Mouse (Mus musculus) right cerebral cortex, adult 18-20 months (tissue): ENCODE results near the gene Pcif1.

Experiments
- DNase-seq: peaks from one replicate; pipeline ENCODE4 v3.0.0; 2022; ENCODE audit warnings: mixed read lengths

Gene Pcif1

DNA sequence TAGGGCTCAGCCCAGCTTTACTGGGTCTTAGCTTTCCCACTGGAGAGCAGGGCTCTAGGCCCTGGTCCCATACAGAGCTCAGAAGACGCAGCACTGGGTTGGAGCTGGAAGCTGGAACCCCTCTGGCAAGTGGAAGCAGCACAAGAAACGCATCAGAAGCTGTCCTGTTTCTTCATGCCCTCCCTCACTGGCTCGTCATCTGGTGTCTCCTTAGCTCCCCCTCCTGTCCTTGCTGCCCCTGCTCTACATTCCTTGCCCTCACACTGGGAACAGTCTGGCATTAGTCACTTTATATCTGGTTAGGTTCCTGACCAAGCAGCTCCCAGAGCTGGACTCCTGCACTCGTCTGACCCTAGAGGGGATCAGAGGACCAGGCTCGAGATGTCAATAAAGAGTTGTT lies 14.9 kb downstream of the Pcif1 start:
- no peak for DNase-seq

- DNase-seq: no peak
Measured at GRCm38 (mm10) chr2:164894644-164895043, 15.5 kb downstream of the Pcif1 start.

- no peak for DNase-seq
Measured at GRCm38 (mm10) chr2:164895885-164896284, 16.8 kb downstream of the Pcif1 start.

DNA sequence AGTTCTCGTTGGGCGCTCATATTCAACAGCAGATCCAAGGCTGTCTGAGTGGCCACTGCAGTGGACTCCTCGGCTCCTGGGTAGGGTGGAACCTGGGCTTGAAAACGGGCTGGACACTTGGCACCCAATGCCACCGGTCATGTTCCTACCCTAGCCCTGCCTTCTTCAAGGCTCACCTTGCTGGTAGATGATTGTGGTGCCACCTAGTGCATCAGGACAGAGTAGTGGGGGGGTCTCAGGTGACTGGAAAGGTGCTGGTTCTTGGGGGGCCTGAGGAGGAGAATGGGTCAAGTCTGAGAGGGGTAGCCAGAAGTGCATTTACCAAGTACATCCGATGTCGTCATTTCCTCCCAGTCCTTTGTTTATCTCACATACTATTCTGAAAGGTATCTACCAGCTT lies 18.9 kb downstream of the Pcif1 start:
- no peak for DNase-seq

GRCm38 (mm10) chr2:164899034-164899433 lies 19.9 kb downstream of the Pcif1 start:
- DNase-seq: no peak

GRCm38 (mm10) chr2:164899723-164900459 lies 20.8 kb downstream of the Pcif1 start:
- no peak for DNase-seq

GRCm38 (mm10) chr2:164901380-164901779 lies 22.3 kb downstream of the Pcif1 start:
- no peak for DNase-seq

DNA sequence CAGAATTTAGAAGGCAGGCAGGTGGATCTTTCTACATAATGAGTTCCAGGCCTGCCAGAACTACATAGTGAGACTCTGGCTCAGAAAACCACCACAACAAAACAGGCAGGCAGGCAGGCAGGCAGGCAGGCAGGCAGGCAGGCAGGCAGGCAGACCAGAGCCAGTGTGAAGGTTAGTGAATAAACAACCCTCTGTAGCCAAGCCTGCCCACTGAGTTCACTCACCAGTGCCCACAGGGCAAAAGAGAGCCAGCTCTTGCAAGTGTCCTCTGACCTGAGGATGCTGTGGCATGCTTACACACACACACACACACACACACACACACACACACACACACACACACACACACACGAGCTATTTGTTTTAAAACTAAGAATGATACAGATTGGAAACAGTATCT lies 24.4 kb downstream of the Pcif1 start:
- no peak for DNase-seq

DNA sequence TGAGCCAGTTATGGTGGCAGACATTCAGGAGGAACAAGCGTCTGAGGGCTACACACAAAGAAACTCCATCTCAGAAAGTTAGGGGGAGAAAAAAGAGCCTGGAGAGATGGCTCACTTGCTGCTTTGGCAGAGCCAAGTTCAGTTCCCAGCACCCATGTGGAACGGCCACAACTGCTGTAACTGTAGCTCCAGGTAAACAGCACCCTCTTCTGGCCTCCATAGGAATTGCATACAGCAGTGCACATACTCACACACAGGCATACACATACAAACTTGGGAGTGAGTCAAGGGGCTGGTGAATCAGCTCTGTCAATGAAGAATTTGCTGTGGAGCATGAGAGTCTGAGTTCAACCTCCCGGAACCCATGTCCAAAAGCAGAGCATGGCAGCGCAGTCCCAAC lies 27.0 kb downstream of the Pcif1 start:
- DNase-seq: no peak

DNA sequence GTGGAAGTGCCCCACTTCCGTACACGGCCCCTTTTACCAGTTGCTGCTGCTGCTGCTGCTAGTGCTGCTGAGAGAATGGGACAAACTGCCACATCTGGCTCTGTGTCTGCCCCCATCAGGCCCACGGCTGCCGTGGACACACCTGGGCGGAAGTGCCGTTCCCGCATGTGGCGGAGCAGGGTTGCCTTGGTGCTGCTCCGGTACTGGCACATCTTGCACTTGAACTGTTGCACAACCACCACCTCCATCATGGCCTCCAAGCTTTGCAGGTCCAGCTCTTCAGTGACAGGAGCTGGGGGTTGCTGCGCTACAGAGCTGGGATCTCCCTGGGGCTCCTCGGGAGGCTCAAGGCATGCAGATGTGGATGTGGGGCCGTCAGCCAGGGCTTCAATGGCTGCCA lies 28.4 kb downstream of the Pcif1 start:
- no peak for DNase-seq

- DNase-seq: no peak
Measured at GRCm38 (mm10) chr2:164908011-164908410, 28.9 kb downstream of the Pcif1 start.

- no peak for DNase-seq
Measured at GRCm38 (mm10) chr2:164909100-164909499, 30.0 kb downstream of the Pcif1 start.

DNA sequence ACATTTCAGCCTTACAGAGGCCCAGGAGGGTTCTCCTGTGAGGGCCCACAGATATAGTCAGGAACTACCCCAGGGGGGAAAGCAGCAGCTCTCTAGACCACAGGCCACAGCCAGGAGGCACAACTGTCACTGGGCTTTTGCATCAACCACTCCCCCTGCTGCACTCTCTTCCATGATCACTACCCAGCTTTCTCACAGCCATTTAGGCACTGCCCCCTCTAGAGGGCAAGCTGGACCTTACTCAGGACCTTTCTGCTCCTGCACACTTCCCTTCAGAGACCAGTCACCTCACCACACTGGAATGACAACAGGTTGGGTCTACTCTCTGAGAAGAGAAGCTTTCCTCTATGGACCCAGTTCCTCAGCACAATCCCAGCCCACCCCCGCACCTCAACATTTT lies 30.4 kb downstream of the Pcif1 start:
- no peak for DNase-seq

DNA sequence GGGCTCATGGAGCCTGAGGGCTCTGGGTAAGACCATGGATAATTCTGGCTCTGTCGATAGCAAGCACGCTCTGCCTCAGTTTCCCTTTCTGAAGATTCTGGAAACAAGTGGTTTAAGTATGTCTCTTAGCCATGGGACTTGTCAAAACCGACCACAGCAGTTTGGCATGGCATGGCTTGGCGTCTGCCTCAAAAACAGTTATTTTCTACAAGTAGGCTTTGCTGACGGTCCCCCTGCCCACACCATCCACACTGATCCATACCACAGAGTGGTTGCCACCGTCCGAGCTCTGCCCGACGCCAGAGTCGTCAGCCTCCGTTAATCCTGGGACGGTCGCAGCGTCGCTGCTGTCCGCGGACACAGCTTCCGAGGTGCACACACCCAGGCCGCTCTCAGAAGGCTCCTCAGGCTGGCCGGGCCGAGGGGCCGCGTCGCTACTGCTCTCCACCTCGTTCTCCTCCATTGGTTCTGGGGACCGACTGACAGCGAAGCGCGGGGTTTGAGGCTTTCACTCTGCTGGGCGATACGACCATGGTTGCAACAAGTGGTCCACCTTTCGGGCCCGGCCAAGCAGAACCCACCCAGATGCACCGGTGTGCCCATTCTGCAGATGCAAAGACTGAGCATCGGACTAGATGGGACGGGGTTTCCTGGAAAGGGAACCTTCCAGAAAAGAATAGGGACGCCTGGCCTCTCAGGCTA lies 31.4 kb downstream of the Pcif1 start:
- DNase-seq: no peak

DNA sequence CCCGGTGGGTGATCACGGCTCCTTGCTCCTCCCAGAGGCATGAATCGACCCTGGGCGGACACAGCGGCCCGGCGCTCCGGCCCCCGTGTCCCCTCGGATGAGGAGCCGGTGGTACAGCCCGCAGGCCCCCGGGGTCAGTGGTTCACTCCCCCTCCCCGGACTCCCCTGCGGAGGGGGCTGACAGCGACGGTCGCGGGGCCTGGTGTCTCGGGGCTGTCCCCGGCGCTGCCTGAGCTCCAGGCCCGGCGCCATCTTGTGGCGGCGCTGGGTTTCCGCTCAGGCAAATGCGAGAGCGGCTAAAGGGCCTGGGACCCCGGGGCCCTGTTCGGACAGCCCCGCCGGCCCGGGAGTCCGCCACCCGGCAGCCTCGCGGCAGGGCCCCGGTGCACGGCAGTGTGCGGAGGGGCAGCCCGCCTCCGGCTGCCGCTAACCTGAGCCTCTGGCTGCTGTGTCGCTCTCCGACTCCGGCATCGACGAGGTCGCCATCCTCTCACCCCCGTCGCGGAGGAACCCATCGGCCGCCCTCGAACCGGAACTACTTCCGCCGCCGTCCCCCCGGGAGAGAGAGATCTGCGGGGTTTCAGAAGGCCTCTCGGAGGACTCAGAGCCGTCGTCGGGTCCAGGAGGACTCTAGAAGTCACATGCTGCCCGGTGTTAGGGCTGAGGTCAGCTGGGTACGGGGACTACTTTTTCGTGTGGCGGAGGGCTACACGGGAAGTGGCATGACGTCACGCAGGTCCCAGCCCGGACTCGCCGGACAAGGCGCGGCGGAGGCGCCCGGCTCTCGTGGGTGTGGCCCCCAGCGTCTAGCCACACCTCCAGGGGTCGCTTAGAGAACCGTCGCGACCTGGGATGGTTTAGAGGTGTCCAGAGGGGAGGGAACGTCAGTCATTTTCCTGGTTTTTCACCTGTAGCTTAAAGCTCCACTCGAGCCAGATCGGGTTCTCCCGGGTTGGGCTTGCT lies 32.3 kb downstream of the Pcif1 start, which contains the start of gene Zfp335:
TSS of gene Zfp335 (minus strand) at position 672 of the 963 bp plus-strand sequence.
- DNase-seq: peak; percentile 92

DNA sequence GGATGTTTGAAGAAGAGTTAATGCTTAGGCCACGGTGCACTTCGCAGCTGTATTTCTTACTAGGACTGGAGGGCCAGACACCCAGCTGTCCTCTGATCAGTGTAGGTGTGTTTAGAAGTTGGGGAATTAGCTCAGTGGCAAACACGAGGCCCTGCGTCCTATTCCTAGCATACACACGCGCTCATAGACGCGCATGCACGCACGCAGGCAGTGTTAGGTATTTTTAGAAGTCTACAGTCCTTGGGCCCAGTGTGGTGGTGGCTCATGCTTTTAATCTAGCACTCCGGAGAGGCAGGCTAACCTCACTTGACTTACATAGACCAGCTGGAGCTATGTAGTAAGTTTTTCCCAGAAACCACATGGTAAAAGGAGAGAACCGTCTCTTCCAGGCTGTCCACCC lies 33.0 kb downstream of the Pcif1 start:
- peak; percentile 62 for DNase-seq

GRCm38 (mm10) chr2:164912749-164913427 lies 33.8 kb downstream of the Pcif1 start:
- no peak for DNase-seq

DNA sequence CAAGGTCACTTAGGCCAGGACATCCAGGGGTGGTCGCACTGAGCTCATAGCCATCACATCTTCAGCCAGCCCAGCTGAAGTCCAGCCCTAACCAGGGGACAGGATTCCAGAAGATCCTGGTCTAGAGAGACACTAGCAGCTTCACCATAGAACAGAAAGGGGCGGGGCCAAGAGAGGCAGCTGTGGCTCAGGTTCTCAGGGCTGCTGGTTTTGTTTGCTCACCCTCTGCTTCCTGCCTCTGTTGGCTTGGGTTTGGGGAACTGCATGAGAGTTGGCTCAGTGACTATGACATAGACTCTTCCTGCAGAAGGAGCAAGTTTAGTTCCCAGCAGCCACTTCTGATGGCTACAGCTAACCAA lies 34.3 kb downstream of the Pcif1 start:
- no peak for DNase-seq

DNA sequence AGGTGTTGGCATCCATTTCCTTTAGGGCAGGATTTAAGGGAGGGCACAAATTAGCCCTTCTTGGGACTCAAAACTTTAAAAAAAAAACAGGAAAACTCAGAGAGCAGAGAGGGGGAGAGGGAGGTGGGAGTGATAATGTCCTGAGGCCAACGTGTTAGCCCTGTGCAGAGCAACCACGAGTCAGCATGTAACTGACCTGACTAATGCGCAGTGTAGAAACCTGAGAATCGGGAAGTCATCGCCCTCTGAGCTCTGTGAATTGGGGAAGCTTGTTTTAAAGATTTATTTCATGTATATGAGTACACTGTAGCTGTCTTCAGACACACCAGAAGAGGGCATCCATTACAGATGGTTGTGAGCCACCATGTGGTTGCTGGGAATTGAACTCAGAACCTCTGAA lies 37.7 kb downstream of the Pcif1 start:
- no peak for DNase-seq

DNA sequence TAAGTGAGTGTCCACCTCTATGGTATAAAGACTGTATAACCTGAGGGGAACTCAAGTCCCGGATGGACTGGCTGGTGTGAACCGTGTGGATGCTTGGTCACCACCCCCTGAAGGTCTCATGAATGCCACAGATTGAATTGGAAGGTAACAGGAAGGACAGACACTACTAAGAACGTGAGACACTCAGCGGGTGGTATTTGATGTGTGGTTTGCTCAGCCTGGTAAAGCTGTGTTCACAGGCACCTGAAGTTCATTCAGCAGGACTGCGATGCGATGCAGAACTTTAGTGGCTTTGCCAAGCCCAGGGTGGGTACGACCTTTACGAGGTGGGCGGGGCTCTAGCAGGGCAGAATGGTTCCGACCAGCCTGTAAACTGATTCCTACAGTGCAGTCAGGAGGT lies 38.3 kb downstream of the Pcif1 start:
- DNase-seq: no peak

GRCm38 (mm10) chr2:164918325-164918724 lies 39.2 kb downstream of the Pcif1 start:
- DNase-seq: no peak

- DNase-seq: no peak
Measured at GRCm38 (mm10) chr2:164921984-164922383, 42.9 kb downstream of the Pcif1 start.

- no peak for DNase-seq
Measured at GRCm38 (mm10) chr2:164923291-164923690, 44.2 kb downstream of the Pcif1 start.
